Mouse (Mus musculus): ENCODE results near the gene Gipc3. TPM values are rescaled to one million over a fixed set of nuclear protein-coding genes. Genes with fewer than 3 reads are reported as not detected.
A peak's percentile ranks its signal among the peaks of the same experiment; 100 is the strongest.

The Gipc3 gene
- polyA plus RNA-seq, 1 experiment from 2014 or later: not detected

- 84% methylated on average over 4 of the region's 4 CpGs for WGBS
- H3K9me3 ChIP-seq (ENCODE audit: control insufficient read depth, low read length): no peaks in the 10 kb centered on the region
- DNase-seq (ENCODE audit: low spot score) (no peak), ATAC-seq (ENCODE audit: insufficient number of reproducible peaks, low FRiP score, low TSS enrichment, low read depth) (no peak)
- H3K36me3 ChIP-seq (ENCODE audit: control insufficient read depth, insufficient read depth, low read length): peaks cover 9% of the 10 kb centered on the region
- no peaks in the 10 kb centered on the region for H3K27me3 ChIP-seq (ENCODE audit: control insufficient read depth, insufficient read depth, low read length)
- no peak overlapping the region for H3K9ac ChIP-seq (ENCODE audit: low read length)
- no peak overlapping the region for H3K4me2 ChIP-seq (ENCODE audit: low read depth, severe bottlenecking)
- H3K4me1 ChIP-seq (ENCODE audit: control insufficient read depth, insufficient read depth, low read length): no peaks in the 10 kb centered on the region
- no peak overlapping the region for H3K4me3 ChIP-seq (ENCODE audit: low read depth, low read length)
- 0 out of 2 replicates have a peak overlapping the region, but pooled peaks have one; percentile 21 for H3K27ac ChIP-seq (replicated peaks; ENCODE audit: low read depth, low read length)
Measured at GRCm38 (mm10) chr10:81302288-81302687, 40.8 kb downstream of the Gipc3 start.

DNA sequence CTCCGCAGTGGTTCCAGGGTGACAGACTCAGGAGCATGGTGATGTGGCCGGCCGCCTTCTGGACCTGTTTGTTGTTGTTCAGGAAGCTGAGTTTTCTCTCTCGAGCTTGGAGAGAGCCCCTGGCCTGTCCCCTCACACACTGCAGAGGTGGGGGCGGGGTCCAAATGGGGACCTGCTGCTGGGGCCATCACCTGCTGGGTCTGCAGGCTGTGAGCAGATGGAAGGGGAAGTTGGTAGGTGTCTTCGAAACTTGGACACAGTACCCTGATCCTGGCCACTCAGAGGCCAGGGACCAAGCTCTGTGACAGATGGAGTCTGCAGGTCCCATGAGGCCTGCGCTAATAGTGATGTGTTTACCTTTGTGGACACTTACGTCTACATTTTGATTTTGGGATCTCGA is 41.7 kb downstream of the Gipc3 start:
- WGBS: 81% methylated on average over 9 of the region's 9 CpGs
- H3K36me3 ChIP-seq (ENCODE audit: control insufficient read depth, insufficient read depth, low read length): peaks cover 5% of the 10 kb centered on the region; the same call in 1 of the 2 replicates
- H3K9ac ChIP-seq (ENCODE audit: low read length): no peak overlapping the region
- no peaks in the 10 kb centered on the region for H3K27me3 ChIP-seq (ENCODE audit: control insufficient read depth, insufficient read depth, low read length)
- no peak for ATAC-seq (ENCODE audit: insufficient number of reproducible peaks, low FRiP score, low TSS enrichment, low read depth)
- H3K4me1 ChIP-seq (ENCODE audit: control insufficient read depth, insufficient read depth, low read length): no peaks in the 10 kb centered on the region
- no peak overlapping the region for H3K4me3 ChIP-seq (ENCODE audit: low read depth, low read length)
- H3K27ac ChIP-seq (replicated peaks; ENCODE audit: low read depth, low read length): no peak overlapping the region
- no peaks in the 10 kb centered on the region for H3K9me3 ChIP-seq (ENCODE audit: control insufficient read depth, low read length)
- no peak overlapping the region for H3K4me2 ChIP-seq (ENCODE audit: low read depth, severe bottlenecking)
- DNase-seq (ENCODE audit: low spot score): no peak

- no peak overlapping the region for H3K4me3 ChIP-seq (ENCODE audit: low read depth, low read length)
- H3K9ac ChIP-seq (ENCODE audit: low read length): no peak overlapping the region; the same call in 1 of the 2 replicates
- WGBS: 87% methylated on average over 9 of the region's 9 CpGs
- H3K4me1 ChIP-seq (ENCODE audit: control insufficient read depth, insufficient read depth, low read length): no peaks in the 10 kb centered on the region
- DNase-seq (ENCODE audit: low spot score) (no peak), ATAC-seq (ENCODE audit: insufficient number of reproducible peaks, low FRiP score, low TSS enrichment, low read depth) (no peak)
- H3K27ac ChIP-seq (replicated peaks; ENCODE audit: low read depth, low read length): no peak overlapping the region
- no peak overlapping the region for H3K4me2 ChIP-seq (ENCODE audit: low read depth, severe bottlenecking)
- H3K9me3 ChIP-seq (ENCODE audit: control insufficient read depth, low read length): no peaks in the 10 kb centered on the region
- peaks cover 6% of the 10 kb centered on the region; the same call in 1 of the 2 replicates for H3K36me3 ChIP-seq (ENCODE audit: control insufficient read depth, insufficient read depth, low read length)
- no peaks in the 10 kb centered on the region for H3K27me3 ChIP-seq (ENCODE audit: control insufficient read depth, insufficient read depth, low read length)
Measured at GRCm38 (mm10) chr10:81300352-81300907, 42.6 kb downstream of the Gipc3 start.

GRCm38 (mm10) chr10:81299585-81300351 is 43.3 kb downstream of the Gipc3 start:
- no peak overlapping the region for H3K4me2 ChIP-seq (ENCODE audit: low read depth, severe bottlenecking)
- no peak overlapping the region for H3K9ac ChIP-seq (ENCODE audit: low read length)

GRCm38 (mm10) chr10:81298369-81299100 is 44.5 kb downstream of the Gipc3 start:
- ATAC-seq (ENCODE audit: insufficient number of reproducible peaks, low FRiP score, low TSS enrichment, low read depth): no peak
- WGBS: 94% methylated on average over 17 of the region's 17 CpGs
- H3K27ac ChIP-seq (replicated peaks; ENCODE audit: low read depth, low read length): no peak overlapping the region

More at GRCm38 (mm10) chr10:81299585-81300351, 43.3 kb downstream of the Gipc3 start:
- ATAC-seq (ENCODE audit: insufficient number of reproducible peaks, low FRiP score, low TSS enrichment, low read depth) (no peak), DNase-seq (ENCODE audit: low spot score) (no peak)
- WGBS: 91% methylated on average over 14 of the region's 14 CpGs
- Histone ChIP-seq H3K36me3 (ENCODE audit: control insufficient read depth, insufficient read depth, low read length) (peaks cover 6% of the 10 kb centered on the region; the same call in 1 of the 2 replicates), H3K27me3 (ENCODE audit: control insufficient read depth, insufficient read depth, low read length) (no peaks in the 10 kb centered on the region), H3K4me3 (ENCODE audit: low read depth, low read length) (no peak overlapping the region), H3K4me1 (ENCODE audit: control insufficient read depth, insufficient read depth, low read length) (peaks cover 1% of the 10 kb centered on the region), H3K9me3 (ENCODE audit: control insufficient read depth, low read length) (no peaks in the 10 kb centered on the region), H3K27ac (replicated peaks; ENCODE audit: low read depth, low read length) (no peak overlapping the region)

GRCm38 (mm10) chr10:81297845-81298244 is 45.2 kb downstream of the Gipc3 start:
- Histone ChIP-seq H3K27ac (replicated peaks; ENCODE audit: low read depth, low read length) (no peak overlapping the region), H3K4me1 (ENCODE audit: control insufficient read depth, insufficient read depth, low read length) (peaks cover 14% of the 10 kb centered on the region), H3K9ac (ENCODE audit: low read length) (no peak overlapping the region), H3K36me3 (ENCODE audit: control insufficient read depth, insufficient read depth, low read length) (peaks cover 4% of the 10 kb centered on the region; the same call in 1 of the 2 replicates), H3K4me2 (ENCODE audit: low read depth, severe bottlenecking) (no peak overlapping the region), H3K9me3 (ENCODE audit: control insufficient read depth, low read length) (no peaks in the 10 kb centered on the region), H3K27me3 (ENCODE audit: control insufficient read depth, insufficient read depth, low read length) (no peaks in the 10 kb centered on the region), H3K4me3 (ENCODE audit: low read depth, low read length) (no peak overlapping the region)
- DNase-seq (ENCODE audit: low spot score) (no peak), ATAC-seq (ENCODE audit: insufficient number of reproducible peaks, low FRiP score, low TSS enrichment, low read depth) (no peak)
- WGBS: 47% methylated on average over 10 of the region's 10 CpGs

More at GRCm38 (mm10) chr10:81298369-81299100, 44.5 kb downstream of the Gipc3 start:
- H3K27me3 ChIP-seq (ENCODE audit: control insufficient read depth, insufficient read depth, low read length): no peaks in the 10 kb centered on the region
- DNase-seq (ENCODE audit: low spot score): no peak
- peaks cover 4% of the 10 kb centered on the region; the same call in 1 of the 2 replicates for H3K36me3 ChIP-seq (ENCODE audit: control insufficient read depth, insufficient read depth, low read length)
- H3K4me2 ChIP-seq (ENCODE audit: low read depth, severe bottlenecking): no peak overlapping the region
- H3K9ac ChIP-seq (ENCODE audit: low read length): no peak overlapping the region
- H3K4me1 ChIP-seq (ENCODE audit: control insufficient read depth, insufficient read depth, low read length): peaks cover 14% of the 10 kb centered on the region
- H3K9me3 ChIP-seq (ENCODE audit: control insufficient read depth, low read length): no peaks in the 10 kb centered on the region
- H3K4me3 ChIP-seq (ENCODE audit: low read depth, low read length): no peak overlapping the region

DNA sequence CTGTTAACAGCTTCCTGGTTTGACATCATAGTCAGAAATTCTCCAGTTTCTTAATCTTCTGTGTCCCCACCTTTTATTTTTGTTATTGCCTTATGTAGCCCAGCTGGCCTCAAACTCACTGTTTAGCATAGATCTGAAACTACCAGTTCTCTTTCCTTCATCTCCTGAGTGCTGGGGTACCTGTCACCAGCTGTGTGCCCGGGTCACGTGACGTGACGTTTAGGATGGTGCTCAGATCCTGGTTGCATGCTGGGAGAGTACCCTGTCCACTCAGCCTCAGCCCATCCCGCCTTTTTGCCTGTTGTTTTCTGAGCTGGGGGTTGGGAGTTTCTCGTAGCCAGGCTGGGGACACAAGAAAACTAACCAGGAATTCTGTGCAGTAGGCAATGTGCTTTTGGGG is 45.8 kb downstream of the Gipc3 start:
- Histone ChIP-seq H3K27me3 (ENCODE audit: control insufficient read depth, insufficient read depth, low read length) (no peaks in the 10 kb centered on the region), H3K4me2 (ENCODE audit: low read depth, severe bottlenecking) (no peak overlapping the region), H3K4me1 (ENCODE audit: control insufficient read depth, insufficient read depth, low read length) (peaks cover 14% of the 10 kb centered on the region), H3K9me3 (ENCODE audit: control insufficient read depth, low read length) (no peaks in the 10 kb centered on the region), H3K4me3 (ENCODE audit: low read depth, low read length) (no peak overlapping the region), H3K36me3 (ENCODE audit: control insufficient read depth, insufficient read depth, low read length) (peaks cover 4% of the 10 kb centered on the region; the same call in 1 of the 2 replicates), H3K9ac (ENCODE audit: low read length) (no peak overlapping the region), H3K27ac (replicated peaks; ENCODE audit: low read depth, low read length) (no peak overlapping the region)
- 76% methylated on average over 6 of the region's 6 CpGs for WGBS
- DNase-seq (ENCODE audit: low spot score) (no peak), ATAC-seq (ENCODE audit: insufficient number of reproducible peaks, low FRiP score, low TSS enrichment, low read depth) (no peak)

DNA sequence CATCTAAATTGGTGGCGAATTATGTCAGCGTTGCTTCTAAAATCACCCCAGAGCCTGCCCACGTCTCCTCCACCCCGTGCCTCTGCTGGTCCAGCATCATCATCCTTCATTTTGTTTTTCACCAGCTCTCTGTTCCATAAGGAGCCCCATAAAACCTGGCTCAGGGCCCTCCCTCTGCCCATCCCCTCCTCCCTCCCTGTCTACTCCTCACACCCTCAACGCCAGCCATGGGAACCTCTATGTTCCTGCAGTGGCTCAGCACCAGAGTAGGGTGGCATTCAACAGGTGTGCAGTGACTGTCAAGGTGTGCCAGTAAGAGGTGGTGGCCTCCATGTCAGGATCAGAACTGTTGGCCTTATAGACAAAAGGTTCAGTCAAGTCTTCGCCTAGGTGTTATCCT is 47.9 kb downstream of the Gipc3 start:
- peak overlapping the region; percentile 15; the same call in 1 of the 2 replicates for H3K4me2 ChIP-seq (ENCODE audit: low read depth, severe bottlenecking)
- no peak overlapping the region for H3K27ac ChIP-seq (replicated peaks; ENCODE audit: low read depth, low read length)
- H3K27me3 ChIP-seq (ENCODE audit: control insufficient read depth, insufficient read depth, low read length): peaks cover 13% of the 10 kb centered on the region
- H3K9me3 ChIP-seq (ENCODE audit: control insufficient read depth, low read length): no peaks in the 10 kb centered on the region
- H3K9ac ChIP-seq (ENCODE audit: low read length): no peak overlapping the region
- DNase-seq (ENCODE audit: low spot score): no peak
- no peak for ATAC-seq (ENCODE audit: insufficient number of reproducible peaks, low FRiP score, low TSS enrichment, low read depth)
- peaks cover 20% of the 10 kb centered on the region for H3K4me1 ChIP-seq (ENCODE audit: control insufficient read depth, insufficient read depth, low read length)
- peaks cover 4% of the 10 kb centered on the region; the same call in 1 of the 2 replicates for H3K36me3 ChIP-seq (ENCODE audit: control insufficient read depth, insufficient read depth, low read length)
- H3K4me3 ChIP-seq (ENCODE audit: low read depth, low read length): no peak overlapping the region
- 92% methylated on average over 6 of the region's 6 CpGs for WGBS
